Mouse (Mus musculus) c-Kit-positive CD71-positive TER-119-positive erythroid progenitor cells, embryonic 14.5 days (primary cell): ENCODE measurements around the gene Cebpz.
A peak's percentile ranks its signal among the peaks of the same experiment; 100 is the strongest.

Experiments
- DNase-seq: peaks from one replicate; pipeline ENCODE4 v3.0.0-alpha.2; 2013; ENCODE audit warnings: low spot score

Gene Cebpz

DNA sequence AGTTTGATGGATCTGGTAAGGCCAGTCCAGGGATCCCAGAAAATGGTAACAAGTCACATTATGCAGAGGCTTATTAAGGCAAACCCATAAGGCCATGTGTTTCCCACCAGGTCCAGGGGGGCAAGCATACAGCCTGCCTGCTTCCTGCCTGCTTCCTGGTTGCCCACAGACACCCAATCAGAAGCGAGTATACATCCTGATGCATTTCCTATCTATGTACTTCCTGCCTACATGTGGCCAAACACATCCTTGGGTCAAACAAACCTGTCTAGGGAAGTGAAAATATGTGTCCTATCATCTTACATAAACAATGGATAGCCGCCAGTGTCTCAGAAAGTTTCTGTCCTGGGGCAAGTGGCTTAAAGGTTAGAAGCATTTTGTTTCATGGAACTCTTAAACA is 33.7 kb downstream of the Cebpz start:
- no peak for DNase-seq

DNA sequence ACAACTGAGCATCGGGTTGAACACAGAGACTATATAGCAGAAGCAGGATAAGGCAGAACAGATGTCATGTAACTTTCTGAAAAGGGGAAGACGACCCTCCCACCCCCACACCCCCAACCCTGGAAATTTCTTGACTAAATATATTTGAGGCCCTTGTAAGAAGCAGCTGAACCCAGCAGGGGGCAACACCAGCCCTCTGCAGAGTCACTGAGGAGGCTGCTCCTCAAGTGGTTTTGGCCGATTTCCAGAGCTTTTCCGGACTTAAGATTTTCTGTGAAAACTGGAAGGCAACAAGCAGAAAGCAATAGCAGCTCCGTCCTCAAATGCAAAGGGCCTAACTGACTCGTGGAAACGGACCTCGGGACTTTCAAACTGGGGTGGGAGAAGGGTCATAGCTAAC is 41.5 kb downstream of the Cebpz start:
- DNase-seq, result no peak

DNA sequence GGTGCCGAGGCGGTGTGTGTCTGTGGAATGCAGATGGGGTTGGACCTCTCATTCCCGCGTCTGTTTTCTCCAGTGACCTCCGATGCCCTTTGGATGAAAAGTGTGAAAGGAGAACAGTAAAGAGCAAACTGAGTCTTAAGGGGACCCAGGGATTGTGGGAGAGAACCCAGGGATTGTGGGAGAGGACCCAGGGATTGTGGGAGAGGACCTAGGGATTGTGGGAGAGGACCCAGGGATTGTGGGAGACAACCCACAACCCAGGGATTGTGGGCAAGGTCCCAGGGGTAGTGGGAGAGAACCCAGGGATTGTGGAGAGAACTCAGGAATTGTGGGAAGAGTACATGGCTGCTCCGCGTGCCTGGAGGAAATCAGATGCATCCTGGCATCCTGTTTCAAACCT is 41.9 kb downstream of the Cebpz start:
- DNase-seq, result no peak

DNA sequence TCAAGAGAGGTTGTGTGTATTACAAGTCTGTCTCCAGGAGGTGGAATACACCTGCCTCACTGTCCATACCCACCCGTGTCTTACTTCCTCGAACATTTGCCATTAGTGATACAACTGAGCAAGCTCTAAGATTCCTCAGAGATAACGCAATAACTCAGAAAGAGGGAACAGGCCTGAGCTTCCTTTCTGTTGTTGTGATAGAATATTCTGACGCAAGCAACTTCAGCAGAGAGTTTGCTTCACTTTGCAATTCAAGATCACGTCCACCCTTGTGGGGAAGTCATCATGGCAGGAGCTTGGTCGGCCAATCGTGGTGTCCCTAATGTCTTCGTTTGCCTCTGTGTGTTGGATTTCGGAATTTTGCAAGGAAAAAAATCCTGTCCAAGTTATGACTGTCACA is 45.8 kb downstream of the Cebpz start:
- DNase-seq, result no peak

DNA sequence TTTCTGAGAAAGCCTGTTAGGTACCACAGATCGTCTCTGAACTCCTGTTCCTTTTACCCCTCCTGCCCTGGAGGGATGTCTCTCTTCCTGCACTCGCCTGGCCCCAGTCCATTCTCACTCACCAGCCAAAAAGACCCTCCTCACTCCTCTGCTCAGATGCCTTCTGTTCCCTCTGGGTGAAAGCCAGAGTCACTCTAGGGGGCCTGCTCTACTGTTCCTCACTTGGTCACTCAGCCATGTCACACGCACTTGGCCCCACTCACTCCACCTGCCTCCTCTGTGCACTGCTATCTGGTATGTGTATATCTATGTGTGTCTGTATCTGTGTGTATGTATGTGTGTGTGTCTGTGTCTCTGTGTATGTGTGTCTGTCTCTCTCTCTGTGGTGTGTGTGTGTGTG is 47.7 kb downstream of the Cebpz start:
- no peak for DNase-seq

DNA sequence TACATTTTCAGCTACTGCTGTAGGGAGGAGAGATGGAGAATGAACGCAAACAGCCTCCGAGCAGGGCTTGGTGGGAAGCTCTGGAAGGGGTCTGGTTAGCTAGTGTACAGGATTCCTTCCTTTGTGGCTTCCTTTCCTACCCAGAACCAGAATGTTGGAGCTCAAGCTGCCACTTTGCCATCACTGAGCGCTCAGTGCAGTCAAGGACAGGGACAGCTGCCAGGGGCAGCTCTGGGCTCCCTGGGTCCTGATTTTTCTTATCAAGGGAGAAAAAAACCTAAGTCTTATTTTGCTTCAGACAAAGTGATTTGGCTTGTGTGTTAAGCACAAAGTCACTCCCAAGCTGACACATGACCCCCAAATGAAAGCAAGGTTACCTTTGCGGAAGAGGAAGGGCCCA is 48.3 kb downstream of the Cebpz start:
- no peak for DNase-seq

DNA sequence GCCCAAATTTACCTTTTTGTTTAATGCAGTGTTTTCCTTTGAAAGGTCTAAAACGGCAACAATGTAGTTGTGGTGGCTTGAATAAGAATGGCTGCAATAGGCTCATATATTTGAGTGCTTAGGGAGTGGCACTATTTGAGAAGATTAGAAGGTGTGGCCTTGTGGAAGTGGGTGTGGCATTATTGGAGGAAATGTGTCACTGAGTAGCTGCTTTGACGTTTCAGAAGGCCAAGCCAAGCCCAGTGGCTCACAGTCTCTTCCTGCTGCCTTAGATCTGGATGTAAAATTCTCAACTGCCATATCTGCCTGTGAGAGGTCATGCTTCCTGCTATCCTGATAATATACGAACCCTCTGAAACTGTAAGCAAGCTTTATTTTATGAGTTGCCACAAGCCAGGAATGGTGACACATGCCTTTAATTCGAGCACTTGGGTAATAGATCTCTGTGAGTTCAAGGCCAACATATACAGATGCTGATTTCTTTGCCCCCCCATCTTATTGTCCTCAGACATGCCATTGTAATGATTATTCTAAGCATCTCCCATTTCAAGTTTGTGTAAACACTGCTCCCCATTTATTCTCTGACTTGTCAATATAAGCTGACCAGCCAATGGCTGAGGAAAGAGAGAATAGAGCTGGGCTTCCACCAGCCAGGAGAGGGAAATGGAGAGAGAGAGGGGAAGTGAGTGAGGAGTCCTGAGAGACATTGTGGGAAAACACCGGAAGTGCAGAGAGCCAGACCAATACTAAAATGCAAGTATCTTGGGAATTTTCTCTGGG is 51.4 kb downstream of the Cebpz start:
- no peak for DNase-seq

DNA sequence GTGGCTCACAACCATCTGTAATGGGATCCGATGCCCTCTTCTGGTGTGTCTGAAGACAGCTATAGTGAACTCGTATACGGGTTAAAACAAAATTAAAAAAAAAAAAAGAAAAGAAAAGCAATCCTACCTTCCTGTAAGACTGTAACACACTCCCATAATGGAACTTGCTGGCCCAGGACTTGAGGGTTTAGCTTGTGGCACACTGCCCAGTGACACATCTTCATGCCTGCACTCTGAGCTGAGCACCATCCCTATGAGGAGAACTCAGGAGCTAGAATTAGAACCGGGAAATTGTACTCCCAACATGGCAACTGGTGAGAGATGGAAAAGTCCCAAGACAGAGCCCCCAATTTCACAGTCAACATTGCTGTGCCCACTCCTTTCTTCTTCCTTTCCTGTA is 53.6 kb downstream of the Cebpz start:
- DNase-seq, result no peak

DNA sequence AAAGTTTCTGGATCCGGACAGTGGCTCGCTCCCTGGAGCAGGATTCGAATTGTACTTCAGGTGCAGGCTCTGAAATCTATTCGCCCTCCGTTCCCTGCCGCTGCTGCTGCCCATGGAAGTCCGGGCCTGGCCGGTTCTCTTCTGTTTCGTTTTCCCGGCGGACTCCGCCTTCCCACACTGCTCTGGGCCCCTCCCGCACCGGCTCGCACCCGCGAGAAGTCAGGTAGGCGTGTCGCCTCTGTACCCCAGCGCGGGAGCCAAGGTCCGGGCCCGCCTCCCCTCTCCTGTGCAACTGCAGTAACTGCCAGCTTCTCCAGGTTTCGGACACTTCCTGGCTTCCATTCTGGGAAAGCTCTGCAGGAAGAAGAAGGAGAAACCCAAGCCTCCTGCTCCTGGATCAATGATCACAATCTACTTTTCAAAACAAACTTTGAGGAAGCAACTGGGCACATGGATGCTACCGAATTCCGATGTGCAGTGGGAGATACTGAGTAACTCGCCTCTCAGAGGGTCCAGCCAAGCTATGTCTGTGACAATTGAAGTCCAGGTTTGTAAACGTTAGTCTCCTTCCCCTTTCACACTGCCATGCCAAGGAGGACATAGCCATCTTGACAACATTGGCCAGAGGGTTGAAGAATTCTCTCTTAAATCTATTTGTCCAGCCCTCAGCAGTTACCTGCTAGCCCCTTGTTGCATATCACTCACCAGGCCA is 54.3 kb downstream of the Cebpz start, which contains the start of gene Eif2ak2:
Eif2ak2 (minus strand) TSS at position 173 of the 712 bp plus-strand sequence.
- DNase-seq, result peak; percentile 73

DNA sequence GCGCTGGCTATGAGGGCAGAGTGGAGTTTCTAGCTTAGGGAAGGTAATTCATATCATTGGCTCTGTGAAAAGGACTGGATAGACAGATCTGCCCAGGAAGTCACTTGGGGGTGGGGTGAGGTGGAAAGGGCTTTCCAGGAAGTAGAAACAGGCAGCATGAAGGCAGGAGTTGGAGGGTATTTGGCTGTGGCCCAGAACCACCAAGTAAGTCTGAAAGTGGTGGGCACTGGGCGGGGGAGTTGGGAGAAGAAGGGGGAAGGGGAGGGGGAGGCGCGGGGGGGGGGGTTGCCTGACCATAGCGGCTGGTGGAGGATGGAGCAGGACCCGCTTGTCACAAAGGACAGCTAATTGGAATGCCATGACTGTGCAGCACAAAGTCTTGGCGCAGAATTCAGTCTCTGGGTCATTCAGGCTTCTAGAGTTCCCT is 55.0 kb downstream of the Cebpz start:
- no peak for DNase-seq

DNA sequence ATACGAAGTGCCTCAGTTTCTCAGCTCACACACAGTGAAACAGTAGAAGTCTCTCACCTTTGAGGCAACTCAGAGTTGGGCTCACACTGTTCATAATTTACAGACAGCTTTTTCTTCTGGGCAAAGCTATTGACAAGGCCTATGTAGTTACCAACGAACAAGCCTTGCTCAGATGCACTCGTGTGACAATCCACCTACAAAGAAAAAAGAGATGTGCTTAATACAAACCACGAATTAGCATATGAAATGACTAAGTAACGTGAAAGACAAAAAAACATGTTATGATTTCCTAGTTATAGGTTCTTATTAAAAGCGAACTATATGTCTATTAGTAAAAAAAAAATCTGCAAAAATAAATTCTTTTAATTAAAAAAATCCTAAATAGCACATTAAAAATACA is 63.0 kb downstream of the Cebpz start:
- no peak for DNase-seq
